Mouse (Mus musculus): ENCODE results near the gene Cep170b. TPM values are rescaled to one million over a fixed set of nuclear protein-coding genes. Genes with fewer than 3 reads are reported as not detected.

Gene Cep170b
- polyA plus RNA-seq, 1 experiment from 2014 or later: 8.0 TPM

GRCm38 (mm10) chr12:112677076-112677475 lies 43.2 kb upstream of the Cep170b start:
- ATAC-seq (replicated peaks; ENCODE audit: low FRiP score): no peak

GRCm38 (mm10) chr12:112677943-112678554 lies 42.2 kb upstream of the Cep170b start:
- no peak overlapping the region for H3K27ac ChIP-seq (ENCODE audit: low read depth, low read length)
- peak overlapping the region; percentile 77 for H3K4me3 ChIP-seq (ENCODE audit: low read depth, low read length)
- H3K9me3 ChIP-seq (ENCODE audit: control insufficient read depth, low read length): no peaks in the 10 kb centered on the region
- peaks cover 57% of the 10 kb centered on the region for H3K27me3 ChIP-seq (replicated peaks; ENCODE audit: control insufficient read depth, insufficient read depth, low read length)
- 0 out of 2 replicates have a peak overlapping the region, but pooled peaks have one; percentile 67 for H3K9ac ChIP-seq (ENCODE audit: low read depth, low read length)
- WGBS: 24% methylated on average over 19 of the region's 19 CpGs
- H3K4me1 ChIP-seq (replicated peaks; ENCODE audit: control insufficient read depth, insufficient read depth, low read length): peaks cover 18% of the 10 kb centered on the region
- no peak for ATAC-seq (replicated peaks; ENCODE audit: low FRiP score)
- peak overlapping the region; percentile 98 for H3K4me2 ChIP-seq
- H3K36me3 ChIP-seq (ENCODE audit: control insufficient read depth, insufficient read depth, low read length): no peaks in the 10 kb centered on the region
- DNase-seq (ENCODE audit: low spot score): no peak

More at GRCm38 (mm10) chr12:112677076-112677475, 43.2 kb upstream of the Cep170b start:
- no peak for DNase-seq (ENCODE audit: low spot score)
- Histone ChIP-seq H3K36me3 (ENCODE audit: control insufficient read depth, insufficient read depth, low read length) (no peaks in the 10 kb centered on the region), H3K27ac (ENCODE audit: low read depth, low read length) (no peak overlapping the region), H3K9me3 (ENCODE audit: control insufficient read depth, low read length) (no peaks in the 10 kb centered on the region), H3K4me2 (no peak overlapping the region), H3K9ac (ENCODE audit: low read depth, low read length) (no peak overlapping the region), H3K4me3 (ENCODE audit: low read depth, low read length) (no peak overlapping the region), H3K27me3 (replicated peaks; ENCODE audit: control insufficient read depth, insufficient read depth, low read length) (peaks cover 48% of the 10 kb centered on the region), H3K4me1 (replicated peaks; ENCODE audit: control insufficient read depth, insufficient read depth, low read length) (peaks cover 28% of the 10 kb centered on the region)
- 63% methylated on average over 5 of the region's 5 CpGs for WGBS

GRCm38 (mm10) chr12:112678555-112679026 lies 41.7 kb upstream of the Cep170b start, which contains the start of gene Zbtb42:
Zbtb42 (plus strand) TSS chr12:112678828.
- DNase-seq (ENCODE audit: low spot score): peak; percentile 75
- H3K9ac ChIP-seq (ENCODE audit: low read depth, low read length): peak within 1 kb of the TSS; percentile 67
- no peak within 1 kb of the TSS for H3K27ac ChIP-seq (ENCODE audit: low read depth, low read length)
- WGBS: 1% methylated on average over 48 of the region's 60 CpGs
- peaks cover 58% of the 10 kb centered on the region for H3K27me3 ChIP-seq (replicated peaks; ENCODE audit: control insufficient read depth, insufficient read depth, low read length)
- peak within 1 kb of the TSS; percentile 98 for H3K4me2 ChIP-seq
- no peaks in the 10 kb centered on the region for H3K36me3 ChIP-seq (ENCODE audit: control insufficient read depth, insufficient read depth, low read length)
- H3K4me1 ChIP-seq (replicated peaks; ENCODE audit: control insufficient read depth, insufficient read depth, low read length): peaks cover 18% of the 10 kb centered on the region
- no peaks in the 10 kb centered on the region for H3K9me3 ChIP-seq (ENCODE audit: control insufficient read depth, low read length)
- ATAC-seq (replicated peaks; ENCODE audit: low FRiP score): peak; percentile 13; the same call in 1 of the 2 replicates
- H3K4me3 ChIP-seq (ENCODE audit: low read depth, low read length): peak within 1 kb of the TSS; percentile 77

GRCm38 (mm10) chr12:112679027-112679996 lies 40.9 kb upstream of the Cep170b start:
- Histone ChIP-seq H3K9ac (ENCODE audit: low read depth, low read length) (peak overlapping the region; percentile 67), H3K27me3 (replicated peaks; ENCODE audit: control insufficient read depth, insufficient read depth, low read length) (peaks cover 58% of the 10 kb centered on the region), H3K4me2 (peak overlapping the region; percentile 98), H3K4me3 (ENCODE audit: low read depth, low read length) (peak overlapping the region; percentile 77), H3K27ac (ENCODE audit: low read depth, low read length) (no peak overlapping the region), H3K4me1 (replicated peaks; ENCODE audit: control insufficient read depth, insufficient read depth, low read length) (peaks cover 18% of the 10 kb centered on the region), H3K9me3 (ENCODE audit: control insufficient read depth, low read length) (no peaks in the 10 kb centered on the region), H3K36me3 (ENCODE audit: control insufficient read depth, insufficient read depth, low read length) (no peaks in the 10 kb centered on the region)
- ATAC-seq (replicated peaks; ENCODE audit: low FRiP score) (no peak), DNase-seq (ENCODE audit: low spot score) (peak; percentile 73)
- WGBS: 4% methylated on average over 76 of the region's 87 CpGs

- Histone ChIP-seq H3K4me2 (no peak overlapping the region), H3K36me3 (ENCODE audit: control insufficient read depth, insufficient read depth, low read length) (no peaks in the 10 kb centered on the region), H3K27ac (ENCODE audit: low read depth, low read length) (no peak overlapping the region), H3K4me3 (ENCODE audit: low read depth, low read length) (no peak overlapping the region), H3K9me3 (ENCODE audit: control insufficient read depth, low read length) (no peaks in the 10 kb centered on the region), H3K27me3 (replicated peaks; ENCODE audit: control insufficient read depth, insufficient read depth, low read length) (peaks cover 48% of the 10 kb centered on the region), H3K9ac (ENCODE audit: low read depth, low read length) (no peak overlapping the region), H3K4me1 (replicated peaks; ENCODE audit: control insufficient read depth, insufficient read depth, low read length) (peaks cover 8% of the 10 kb centered on the region)
- 63% methylated on average over 7 of the region's 7 CpGs for WGBS
- ATAC-seq (replicated peaks; ENCODE audit: low FRiP score) (no peak), DNase-seq (ENCODE audit: low spot score) (no peak)
Measured at GRCm38 (mm10) chr12:112683351-112683750, 36.9 kb upstream of the Cep170b start.

- 33% methylated on average over 15 of the region's 15 CpGs for WGBS
- Histone ChIP-seq H3K27me3 (replicated peaks; ENCODE audit: control insufficient read depth, insufficient read depth, low read length) (0 out of 2 replicates have a peak, but pooled peaks cover 3% of the 10 kb centered on the region), H3K4me2 (no peak overlapping the region), H3K9ac (ENCODE audit: low read depth, low read length) (no peak overlapping the region), H3K4me3 (ENCODE audit: low read depth, low read length) (no peak overlapping the region), H3K9me3 (ENCODE audit: control insufficient read depth, low read length) (no peaks in the 10 kb centered on the region), H3K36me3 (ENCODE audit: control insufficient read depth, insufficient read depth, low read length) (no peaks in the 10 kb centered on the region), H3K4me1 (replicated peaks; ENCODE audit: control insufficient read depth, insufficient read depth, low read length) (peaks cover 7% of the 10 kb centered on the region; the same call in 1 of the 2 replicates), H3K27ac (ENCODE audit: low read depth, low read length) (no peak overlapping the region)
- DNase-seq (ENCODE audit: low spot score) (no peak), ATAC-seq (replicated peaks; ENCODE audit: low FRiP score) (no peak)
Measured at GRCm38 (mm10) chr12:112688458-112688857, 31.8 kb upstream of the Cep170b start.

- Histone ChIP-seq H3K4me2 (peak overlapping the region; percentile 94), H3K4me1 (replicated peaks; ENCODE audit: control insufficient read depth, insufficient read depth, low read length) (peaks cover 11% of the 10 kb centered on the region), H3K4me3 (ENCODE audit: low read depth, low read length) (peak overlapping the region; percentile 66), H3K27me3 (replicated peaks; ENCODE audit: control insufficient read depth, insufficient read depth, low read length) (peaks cover 5% of the 10 kb centered on the region), H3K9ac (ENCODE audit: low read depth, low read length) (peak overlapping the region; percentile 83), H3K36me3 (ENCODE audit: control insufficient read depth, insufficient read depth, low read length) (no peaks in the 10 kb centered on the region), H3K27ac (ENCODE audit: low read depth, low read length) (peak overlapping the region; percentile 46; the same call in 1 of the 2 replicates), H3K9me3 (ENCODE audit: control insufficient read depth, low read length) (no peaks in the 10 kb centered on the region)
- DNase-seq (ENCODE audit: low spot score) (peak; percentile 90), ATAC-seq (replicated peaks; ENCODE audit: low FRiP score) (peak; percentile 95)
- WGBS: 3% methylated on average over 54 of the region's 54 CpGs
Measured at GRCm38 (mm10) chr12:112693185-112694126, 26.8 kb upstream of the Cep170b start.

GRCm38 (mm10) chr12:112694127-112694475 lies 26.2 kb upstream of the Cep170b start:
- 80% methylated on average over 10 of the region's 10 CpGs for WGBS
- Histone ChIP-seq H3K9ac (ENCODE audit: low read depth, low read length) (peak overlapping the region; percentile 83), H3K27ac (ENCODE audit: low read depth, low read length) (no peak overlapping the region), H3K27me3 (replicated peaks; ENCODE audit: control insufficient read depth, insufficient read depth, low read length) (peaks cover 5% of the 10 kb centered on the region), H3K9me3 (ENCODE audit: control insufficient read depth, low read length) (no peaks in the 10 kb centered on the region), H3K4me3 (ENCODE audit: low read depth, low read length) (peak overlapping the region; percentile 66), H3K4me1 (replicated peaks; ENCODE audit: control insufficient read depth, insufficient read depth, low read length) (peaks cover 11% of the 10 kb centered on the region), H3K4me2 (peak overlapping the region; percentile 94), H3K36me3 (ENCODE audit: control insufficient read depth, insufficient read depth, low read length) (no peaks in the 10 kb centered on the region)
- DNase-seq (ENCODE audit: low spot score): no peak
- ATAC-seq (replicated peaks; ENCODE audit: low FRiP score): no peak
